9 mouse cellular contexts compared by ENCODE assay signal in genomic region chr13:92426294-92427051, GRCm38 (mm10). TPM values are rescaled to one million over a fixed set of nuclear protein-coding genes. Genes with fewer than 3 reads are reported as not detected.
DNase-seq lines count a peak whose midpoint lies in the region; ATAC-seq and TF ChIP-seq lines count a peak whose summit lies in the region.
"Had no signal": no experiment of that assay in that cellular context is flagged by ENCODE, and none has a peak within 500 bp of the region (broad histone marks: within the 10 kb centered on the region; RNA-seq: fewer than 3 reads in every experiment).

No protein-coding gene starts in this region.

- H3K27ac ChIP-seq in heart, embryonic 11.5 days (ENCODE audit: low read depth, low read length): no peak overlapping the region
- H3K27ac ChIP-seq in midbrain, embryonic 16.5 days (ENCODE audit: low read length): 0 out of 2 replicates have a peak overlapping the region, but pooled peaks have one; percentile 8

- H3K9me3 ChIP-seq in heart, embryonic 11.5 days (replicated peaks; ENCODE audit: control insufficient read depth, low read length): no peaks in the 10 kb centered on the region
- H3K9me3 ChIP-seq in midbrain, embryonic 16.5 days (replicated peaks; ENCODE audit: control insufficient read depth, low read length, poor library complexity, severe bottlenecking): no peaks in the 10 kb centered on the region

- intact Hi-C loops in heart, postnatal 14 days (cut with DNase I): no loop called here
- intact Hi-C loops in left cerebral cortex, postnatal 25 days (cut with DNase I): loop anchor here (5.0 kb wide), 1 partner anchor 69 kb away; the partner anchor contains the start of gene Msh3

- WGBS in heart, embryonic 11.5 days (ENCODE audit: insufficient replicate concordance): under 1% methylated on average over 84 of the region's 92 CpGs
- WGBS in midbrain, embryonic 16.5 days: under 1% methylated on average over 84 of the region's 92 CpGs

- peak overlapping the region; percentile 64 for H3K4me3 ChIP-seq in heart, embryonic 11.5 days (ENCODE audit: low read depth, low read length)
- H3K4me3 ChIP-seq in midbrain, embryonic 16.5 days (ENCODE audit: low read depth, low read length): peak overlapping the region; percentile 78

- CTCF ChIA-PET in Patski (lab: Charles Lee): no interaction called here

- no peaks in the 10 kb centered on the region; the same call in 1 of the 2 replicates for H3K4me1 ChIP-seq in heart, embryonic 11.5 days (ENCODE audit: control insufficient read depth, insufficient read depth, low read length)
- peaks cover 4% of the 10 kb centered on the region for H3K4me1 ChIP-seq in midbrain, embryonic 16.5 days (ENCODE audit: control insufficient read depth, insufficient read depth, low read length)

- H3K27me3 ChIP-seq in heart, embryonic 11.5 days (ENCODE audit: control insufficient read depth, insufficient read depth, low read length): peaks cover 61% of the 10 kb centered on the region
- H3K27me3 ChIP-seq in Patski: peaks cover 25% of the 10 kb centered on the region
- peaks cover 8% of the 10 kb centered on the region for H3K27me3 ChIP-seq in midbrain, embryonic 16.5 days (ENCODE audit: control insufficient read depth, insufficient read depth, low read depth, low read length)
- H3K27me3 ChIP-seq: CH12.LX had no signal

- H3K36me3 ChIP-seq in heart, embryonic 11.5 days (ENCODE audit: control insufficient read depth, insufficient read depth, low read length): no peaks in the 10 kb centered on the region
- H3K36me3 ChIP-seq in midbrain, embryonic 16.5 days (ENCODE audit: control insufficient read depth, insufficient read depth, low read length): no peaks in the 10 kb centered on the region

- H3K4me2 ChIP-seq in heart, embryonic 11.5 days: peak overlapping the region; percentile 99
- H3K4me2 ChIP-seq in midbrain, embryonic 16.5 days (ENCODE audit: low read length): peak overlapping the region; percentile 95

- peak overlapping the region; percentile 54; the same call in 1 of the 2 replicates for H3K9ac ChIP-seq in heart, embryonic 11.5 days (ENCODE audit: low read depth, low read length)
- peak overlapping the region; percentile 80 for H3K9ac ChIP-seq in midbrain, embryonic 16.5 days (ENCODE audit: low read depth, low read length)

- in situ Hi-C loops in Patski (cut with MboI; ENCODE audit: low pct_unique_long_range_greater_than_20kb): no loop called here

- no peak for DNase-seq in heart, adult 18-20 months
- DNase-seq in Patski (ENCODE audit: low read depth, low spot score): no peak
- DNase-seq in embryo, embryonic 10 days (ENCODE audit: low spot score): peak; percentile 36
- peak; percentile 8 to 10 for DNase-seq in heart, postnatal 14 days
- peak; percentile 17 to 28 for DNase-seq in left cerebral cortex, postnatal 25 days (ENCODE audit: low spot score in 2 of 2)
- DNase-seq in T-cell, adult 2 months (ENCODE audit: low spot score): no peak

- ATAC-seq in heart, embryonic 11.5 days (replicated peaks; ENCODE audit: insufficient number of reproducible peaks, low FRiP score, low TSS enrichment): 0 out of 2 replicates have a peak, but pooled peaks have one; percentile 31
- peak; percentile 23 for ATAC-seq in Patski
- peak; percentile 84 for ATAC-seq in midbrain, embryonic 16.5 days

- POLR2A ChIA-PET in Patski (lab: Charles Lee): no interaction called here

- TF ChIP-seq CTCF in Patski (IDR thresholded peaks at IDR 0.05): no peak

RNA-seq across cellular contexts. Expression of gene Ankrd34b, which starts 0.8 kb away (rescaled TPM):
- 0.06 TPM in 1 of 2 replicates, not detected in the other for polyA plus RNA-seq in heart, embryonic 11.5 days (2014; fragmentation: Nextera tagmentation; extraction: Ambion mirVana)
- total RNA-seq in heart, adult 18-20 months (2021): not detected
- polyA plus RNA-seq in Patski (2021): 0.01 TPM
- under 1 TPM in 1 of 2 experiments, not detected in 1; 0.31 TPM for total RNA-seq in heart, postnatal 14 days (2021)
- total RNA-seq in left cerebral cortex, postnatal 25 days (2021): 10 to 100 TPM; 18.2 to 20.5 TPM
- polyA plus RNA-seq in midbrain, embryonic 16.5 days (2015; fragmentation: Nextera tagmentation; extraction: Ambion mirVana): 3.6 and 3.8 TPM in 2 replicates
- total RNA-seq: CH12.LX had no signal

RNA-seq across cellular contexts. Expression of gene Fam151b, which starts 57.3 kb away (rescaled TPM):
- polyA plus RNA-seq in heart, embryonic 11.5 days (2014; fragmentation: Nextera tagmentation; extraction: Ambion mirVana): 0.32 TPM in 1 of 2 replicates, not detected in the other
- 1 to 10 TPM; 1.3 to 1.5 TPM for total RNA-seq in heart, adult 18-20 months (2021)
- polyA plus RNA-seq in Patski (2021): 5.5 TPM
- 1 to 10 TPM; 2.4 to 2.8 TPM for total RNA-seq in heart, postnatal 14 days (2021)
- 10 to 100 TPM; 10.6 to 11.2 TPM for total RNA-seq in left cerebral cortex, postnatal 25 days (2021)
- polyA plus RNA-seq in midbrain, embryonic 16.5 days (2015; fragmentation: Nextera tagmentation; extraction: Ambion mirVana): 0.15 TPM in 1 of 2 replicates, not detected in the other

Comparison
In these comparisons a context has a peak if more than half of its experiments do, and no peak if none do; other contexts are left out.
1. DNase-seq: peak in embryo, embryonic 10 days (single experiment), heart, postnatal 14 days (2 of 2) and left cerebral cortex, postnatal 25 days (2 of 2); none in heart, adult 18-20 months (0 of 2), Patski (single experiment) and T-cell, adult 2 months (single experiment).
2. ATAC-seq: peak in every context shown above with its lines; median percentile 84 in midbrain, embryonic 16.5 days; 31 in heart, embryonic 11.5 days; 23 in Patski.
3. RNA of gene Ankrd34b, which starts 0.8 kb away (total RNA-seq): 18.2 to 20.5 TPM in left cerebral cortex, postnatal 25 days; 0.31 TPM in heart, postnatal 14 days and not detected in heart, adult 18-20 months; every median in the first group is over 10 times any median in the second.